ENCODE assay signal across 12 mouse cellular contexts in the genomic region with DNA sequence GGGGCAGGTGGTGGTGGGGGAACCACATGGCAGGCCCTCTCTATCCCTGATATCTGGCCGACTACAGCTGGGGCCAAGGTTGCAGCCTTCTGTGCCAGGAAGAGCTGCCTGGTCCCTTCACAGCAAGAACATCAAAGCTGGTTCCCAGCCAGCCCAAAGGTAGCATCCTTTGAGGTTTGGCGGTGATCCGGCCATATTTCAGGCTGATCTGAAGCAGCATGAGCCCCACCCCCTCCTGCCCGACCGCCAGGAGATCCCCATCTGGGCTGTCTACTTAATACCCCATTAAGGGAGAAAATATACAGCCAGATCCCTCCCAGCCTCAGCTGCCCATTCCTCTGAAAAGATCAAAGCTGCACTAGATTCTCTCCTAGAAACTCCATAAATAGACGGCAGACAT. TPM values are rescaled to one million over a fixed set of nuclear protein-coding genes. Genes with fewer than 3 reads are reported as not detected.
A peak's percentile ranks its signal among the peaks of the same experiment; 100 is the strongest.
DNase-seq lines count a peak whose midpoint lies in the region; ATAC-seq and TF ChIP-seq lines count a peak whose summit lies in the region.
"Had no signal": no experiment of that assay in that cellular context is flagged by ENCODE, and none has a peak within 500 bp of the region (broad histone marks: within the 10 kb centered on the region; RNA-seq: fewer than 3 reads in every experiment).

No protein-coding gene starts in this region.

- 33% methylated on average over 6 of the region's 6 CpGs for WGBS in forebrain, embryonic 12.5 days
- WGBS in midbrain, embryonic 10.5 days = 43% methylated on average over 6 of the region's 6 CpGs
- 24% methylated on average over 6 of the region's 6 CpGs for WGBS in liver, postnatal 0 days (ENCODE audit: insufficient replicate concordance)

- no peak overlapping the region for H3K4me3 ChIP-seq in forebrain, embryonic 12.5 days (replicated peaks)
- no peak overlapping the region for H3K4me3 ChIP-seq in midbrain, embryonic 10.5 days
- no peak overlapping the region for H3K4me3 ChIP-seq in liver, postnatal 0 days (ENCODE audit: low read depth, low read length)
- H3K4me3 ChIP-seq: heart, embryonic 12.5 days; intestine, embryonic 15.5 days; megakaryocyte, embryonic 14.5 days had no signal

- H3K27me3 ChIP-seq in forebrain, embryonic 12.5 days = peaks cover 32% of the 10 kb centered on the region
- H3K27me3 ChIP-seq in midbrain, embryonic 10.5 days (ENCODE audit: low read depth, poor library complexity, severe bottlenecking) = peaks cover 75% of the 10 kb centered on the region
- H3K27me3 ChIP-seq in liver, postnatal 0 days (ENCODE audit: insufficient read depth, low read length) = peaks cover 32% of the 10 kb centered on the region
- H3K27me3 ChIP-seq: intestine, embryonic 15.5 days had no signal

- intact Hi-C loops in left cerebral cortex, postnatal 4 days (cut with DNase I) = no loop called here
- intact Hi-C loops in left cerebral cortex, postnatal 36 days (cut with DNase I) = no loop called here

- TF ChIP-seq EP300 in liver, postnatal 0 days (IDR thresholded peaks at IDR 0.05; ENCODE audit: low read depth) = no peak

- H3K4me1 ChIP-seq in forebrain, embryonic 12.5 days = peaks cover 80% of the 10 kb centered on the region
- peaks cover 86% of the 10 kb centered on the region for H3K4me1 ChIP-seq in midbrain, embryonic 10.5 days
- no peaks in the 10 kb centered on the region for H3K4me1 ChIP-seq in liver, postnatal 0 days (ENCODE audit: insufficient read depth)
- H3K4me1 ChIP-seq: megakaryocyte, embryonic 14.5 days had no signal

- H3K4me2 ChIP-seq in forebrain, embryonic 12.5 days = no peak overlapping the region
- no peak overlapping the region for H3K4me2 ChIP-seq in liver, postnatal 0 days (ENCODE audit: low read depth, low read length)
- H3K4me2 ChIP-seq: heart, embryonic 12.5 days; intestine, embryonic 15.5 days had no signal

- H3K9ac ChIP-seq in forebrain, embryonic 12.5 days = no peak overlapping the region
- H3K9ac ChIP-seq in liver, postnatal 0 days (replicated peaks) = no peak overlapping the region
- H3K9ac ChIP-seq: heart, embryonic 12.5 days; intestine, embryonic 15.5 days had no signal

- ATAC-seq in forebrain, embryonic 12.5 days (ENCODE audit: low FRiP score) = no peak
- ATAC-seq in liver, postnatal 0 days = no peak
- ATAC-seq: CD4-positive, CD25-positive, alpha-beta regulatory T cell, adult 4 months had no signal

- no peaks in the 10 kb centered on the region for H3K36me3 ChIP-seq in forebrain, embryonic 12.5 days (replicated peaks)
- no peaks in the 10 kb centered on the region for H3K36me3 ChIP-seq in midbrain, embryonic 10.5 days
- no peaks in the 10 kb centered on the region for H3K36me3 ChIP-seq in liver, postnatal 0 days (replicated peaks; ENCODE audit: insufficient read depth, low read length)
- H3K36me3 ChIP-seq: heart, embryonic 12.5 days; intestine, embryonic 15.5 days had no signal

- no peaks in the 10 kb centered on the region for H3K9me3 ChIP-seq in forebrain, embryonic 12.5 days
- H3K9me3 ChIP-seq in midbrain, embryonic 10.5 days (replicated peaks) = no peaks in the 10 kb centered on the region
- no peaks in the 10 kb centered on the region for H3K9me3 ChIP-seq in liver, postnatal 0 days (ENCODE audit: low read length)
- H3K9me3 ChIP-seq: heart, embryonic 12.5 days; intestine, embryonic 15.5 days; megakaryocyte, embryonic 14.5 days had no signal

- DNase-seq in left cerebral cortex, postnatal 4 days = peak; percentile 82
- DNase-seq in left cerebral cortex, postnatal 36 days (ENCODE audit: low spot score in 2 of 2) = no peak
- DNase-seq in midbrain, embryonic 10.5 days (ENCODE audit: low spot score) = no peak
- DNase-seq in lung, postnatal 4 days = no peak
- no peak for DNase-seq in cerebellum, adult 11-12 months
- DNase-seq in liver, postnatal 0 days = no peak
- DNase-seq: kidney, postnatal 4 days had no signal

- no peak for TF ChIP-seq CTCF in liver, postnatal 0 days (IDR thresholded peaks at IDR 0.05; ENCODE audit: low read depth)

- H3K27ac ChIP-seq in forebrain, embryonic 12.5 days = peak overlapping the region; percentile 87
- H3K27ac ChIP-seq in midbrain, embryonic 10.5 days (replicated peaks) = peak overlapping the region; percentile 78
- H3K27ac ChIP-seq in liver, postnatal 0 days (ENCODE audit: low read depth) = no peak overlapping the region
- H3K27ac ChIP-seq: intestine, embryonic 15.5 days had no signal

RNA-seq across cellular contexts. Expression of gene Tcf20, which starts 59.6 kb away (rescaled TPM):
- 100 to 1,000 TPM; 142 to 145 TPM for total RNA-seq in left cerebral cortex, postnatal 4 days (2021)
- 100 to 1,000 TPM; 210 to 218 TPM for total RNA-seq in left cerebral cortex, postnatal 36 days (2021)
- 14.7 and 14.9 TPM in 2 replicates for polyA plus RNA-seq in forebrain, embryonic 12.5 days (2016; fragmentation: Nextera tagmentation; extraction: Ambion mirVana)
- 7.5 and 8.4 TPM in 2 replicates for polyA plus RNA-seq in midbrain, embryonic 10.5 days (2016; fragmentation: Nextera tagmentation; extraction: Ambion mirVana)
- 1.6 and 1.8 TPM in 2 replicates for polyA plus RNA-seq in liver, postnatal 0 days (2015; fragmentation: Nextera tagmentation; extraction: Ambion mirVana)
